Mouse (Mus musculus): ENCODE measurements around the gene Coq2.

DNA sequence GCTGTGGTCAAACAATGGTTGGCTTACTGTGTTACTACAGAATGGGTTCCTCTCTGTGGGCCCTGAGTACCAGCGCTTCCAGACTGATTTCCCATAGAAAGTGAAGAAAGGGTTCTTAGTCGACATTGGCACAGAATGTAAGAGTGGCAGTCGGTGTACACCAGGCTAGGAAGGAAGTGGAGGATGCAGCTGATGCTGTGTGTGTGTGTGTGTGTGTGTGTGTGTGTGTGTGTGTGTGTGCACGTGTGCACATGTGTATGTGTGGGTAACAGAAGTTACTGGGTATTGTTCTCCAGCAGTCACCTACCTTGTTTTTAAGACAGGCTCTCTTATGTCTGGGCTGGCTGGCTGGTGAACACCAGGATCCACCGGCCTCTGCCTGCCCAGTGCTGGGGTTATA lies 32.6 kb downstream of the Coq2 start:
- TF ChIP-seq POLR2A (IDR thresholded peaks at IDR 0.05; ENCODE audit: low read depth, low read length), result no peak
- TF ChIP-seq CTCF (IDR thresholded peaks at IDR 0.05; ENCODE audit: extremely low read depth, insufficient read length, insufficient replicate concordance, low read depth, low read length), result no peak
